Mouse (Mus musculus) heart, adult 2 months (tissue): ENCODE measurements around the gene Galr2.

ENCODE experiments used
- EP300 ChIP-seq: fragments of 200-500 bp; IDR thresholded peaks from 2 replicates; pipeline ENCODE4 v1.6.1; 2011; ENCODE audit warnings: low read depth, low read length, control low read depth; ENCODE audit not compliant: insufficient read depth
- POLR2A ChIP-seq: fragments of 200-500 bp; IDR thresholded peaks from 2 replicates; pipeline ENCODE4 v1.6.1; 2011; ENCODE audit warnings: mild to moderate bottlenecking, low read depth, low read length, control low read depth; ENCODE audit not compliant: insufficient read depth

GRCm38 (mm10) chr11:116296191-116296734, 15.5 kb downstream of the Galr2 start:
- no peak for TF ChIP-seq EP300
- no peak for TF ChIP-seq POLR2A
